Mouse (Mus musculus): Measurements from ENCODE around the gene Olfr1294. TPM values are rescaled to one million over a fixed set of nuclear protein-coding genes. Genes with fewer than 3 reads are reported as not detected.

Olfr1294 gene
- not detected in 2 replicates for polyA plus RNA-seq (2014; fragmentation: Nextera tagmentation; extraction: Ambion mirVana)

DNA sequence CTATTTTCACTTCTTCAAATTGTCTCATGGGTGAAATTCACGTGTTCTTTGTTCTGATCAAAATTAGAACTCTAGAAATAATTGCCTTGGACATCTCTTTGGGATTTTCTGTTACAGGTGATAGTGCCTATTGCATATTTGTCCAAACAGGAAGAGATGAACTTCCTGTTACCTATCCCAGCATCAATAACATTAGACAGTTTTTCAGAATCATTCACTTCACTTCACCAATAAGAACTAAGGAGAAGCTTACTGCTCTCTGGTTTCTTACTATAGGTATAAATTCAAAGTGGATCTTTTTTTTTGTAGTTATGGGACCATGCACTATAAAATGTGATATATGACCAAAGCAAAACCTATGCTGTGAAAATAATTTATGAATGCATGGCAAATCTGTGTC lies at the start of gene Olfr1294:
TSS of gene Olfr1294 (minus strand) at position 101 of the 400 bp plus-strand sequence.
- DNase-seq (ENCODE audit: low spot score) (no peak), ATAC-seq (replicated peaks; ENCODE audit: low FRiP score) (no peak)
- no peak within 1 kb of the TSS for H3K4me3 ChIP-seq (ENCODE audit: low read depth, low read length)
- H3K9ac ChIP-seq (ENCODE audit: low read length): no peak within 1 kb of the TSS
- WGBS: 58% methylated on average over 1 of the region's 1 CpGs
- H3K9me3 ChIP-seq (ENCODE audit: control insufficient read depth, low read length): no peaks in the 10 kb centered on the region
- no peaks in the 10 kb centered on the region for H3K4me1 ChIP-seq (replicated peaks; ENCODE audit: control insufficient read depth, insufficient read depth, low read length)
- no peak within 1 kb of the TSS for H3K27ac ChIP-seq (ENCODE audit: low read depth, low read length)
- H3K4me2 ChIP-seq (ENCODE audit: low read depth, low read length, severe bottlenecking): no peak within 1 kb of the TSS
- H3K36me3 ChIP-seq (ENCODE audit: control insufficient read depth, insufficient read depth, low read length): no peaks in the 10 kb centered on the region
- no peaks in the 10 kb centered on the region for H3K27me3 ChIP-seq (ENCODE audit: control insufficient read depth, insufficient read depth, low read length)

DNA sequence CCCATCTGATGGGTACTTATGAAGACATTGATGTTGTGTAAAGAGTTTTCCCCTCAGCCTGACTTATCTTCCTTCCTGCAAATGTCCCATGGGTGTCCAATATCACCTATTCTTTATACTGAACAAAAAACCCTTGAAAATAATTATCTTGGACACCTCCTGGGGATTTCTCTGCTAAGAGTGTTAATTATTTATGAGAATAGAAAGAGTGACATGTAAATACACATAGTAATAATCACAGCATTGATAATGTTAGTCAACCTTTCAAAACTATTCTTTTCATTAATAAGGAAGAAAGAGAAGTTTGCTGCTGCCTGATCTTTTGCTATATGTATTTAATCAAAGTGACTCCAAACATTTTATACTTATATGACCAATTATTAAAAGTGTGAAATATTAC lies 29.5 kb upstream of the Olfr1294 start, which contains the start of gene Olfr1295:
TSS of gene Olfr1295 (minus strand) at position 101 of the 400 bp plus-strand sequence.
- H3K9me3 ChIP-seq (ENCODE audit: control insufficient read depth, low read length): no peaks in the 10 kb centered on the region
- H3K4me1 ChIP-seq (replicated peaks; ENCODE audit: control insufficient read depth, insufficient read depth, low read length): no peaks in the 10 kb centered on the region
- no peak within 1 kb of the TSS for H3K9ac ChIP-seq (ENCODE audit: low read length)
- H3K4me2 ChIP-seq (ENCODE audit: low read depth, low read length, severe bottlenecking): no peak within 1 kb of the TSS
- H3K36me3 ChIP-seq (ENCODE audit: control insufficient read depth, insufficient read depth, low read length): no peaks in the 10 kb centered on the region
- no peak within 1 kb of the TSS for H3K27ac ChIP-seq (ENCODE audit: low read depth, low read length)
- H3K27me3 ChIP-seq (ENCODE audit: control insufficient read depth, insufficient read depth, low read length): no peaks in the 10 kb centered on the region
- ATAC-seq (replicated peaks; ENCODE audit: low FRiP score) (no peak), DNase-seq (ENCODE audit: low spot score) (no peak)
- H3K4me3 ChIP-seq (ENCODE audit: low read depth, low read length): no peak within 1 kb of the TSS

DNA sequence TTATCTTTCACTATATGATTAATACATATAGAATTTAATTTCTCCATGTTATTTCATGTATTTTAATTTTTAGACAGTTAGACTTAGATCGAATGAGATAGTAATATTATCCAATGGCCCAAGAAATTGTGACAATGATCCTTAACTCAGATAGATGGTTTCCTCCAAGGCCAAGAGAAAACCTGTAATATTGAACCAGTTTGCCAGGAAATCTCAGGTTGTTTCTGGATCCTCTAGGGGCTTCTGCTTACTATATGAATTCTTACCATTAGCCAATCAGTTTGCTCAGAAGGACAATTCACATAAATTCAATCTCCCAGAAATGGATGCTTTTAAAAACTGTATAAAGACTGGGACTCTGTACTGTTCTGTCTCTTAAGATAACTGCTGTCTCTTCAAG lies 15.2 kb downstream of the Olfr1294 start, which contains the start of gene Olfr1293-ps:
TSS of gene Olfr1293-ps (plus strand) at position 301 of the 400 bp plus-strand sequence.
- Histone ChIP-seq H3K27me3 (ENCODE audit: control insufficient read depth, insufficient read depth, low read length) (no peaks in the 10 kb centered on the region), H3K4me3 (ENCODE audit: low read depth, low read length) (no peak within 1 kb of the TSS), H3K4me2 (ENCODE audit: low read depth, low read length, severe bottlenecking) (no peak within 1 kb of the TSS), H3K9me3 (ENCODE audit: control insufficient read depth, low read length) (no peaks in the 10 kb centered on the region), H3K9ac (ENCODE audit: low read length) (no peak within 1 kb of the TSS), H3K4me1 (replicated peaks; ENCODE audit: control insufficient read depth, insufficient read depth, low read length) (no peaks in the 10 kb centered on the region), H3K27ac (ENCODE audit: low read depth, low read length) (no peak within 1 kb of the TSS), H3K36me3 (ENCODE audit: control insufficient read depth, insufficient read depth, low read length) (no peaks in the 10 kb centered on the region)
- ATAC-seq (replicated peaks; ENCODE audit: low FRiP score) (no peak), DNase-seq (ENCODE audit: low spot score) (no peak)
- 88% methylated on average over 1 of the region's 1 CpGs for WGBS

DNA sequence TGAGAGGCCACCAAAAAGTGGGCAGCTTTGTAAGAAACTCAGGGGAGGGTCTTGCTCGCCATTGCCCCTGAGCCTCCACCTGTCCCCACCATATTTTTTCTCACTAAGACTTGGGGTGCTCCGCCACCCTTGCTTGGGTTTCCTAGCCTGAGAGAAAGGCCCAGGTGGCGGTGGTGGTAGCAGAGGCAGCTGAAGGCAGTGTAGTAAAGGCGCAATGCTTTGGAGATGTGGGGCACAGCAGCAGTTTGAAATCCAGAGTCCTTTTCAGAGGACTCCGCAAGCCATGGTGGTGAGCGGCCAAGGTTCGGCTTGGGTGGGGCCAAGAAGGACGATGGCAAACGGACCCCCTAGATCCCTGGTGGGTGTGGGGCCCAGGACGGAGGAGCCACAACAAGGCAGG lies 22.6 kb downstream of the Olfr1294 start:
- no peaks in the 10 kb centered on the region for H3K9me3 ChIP-seq (ENCODE audit: control insufficient read depth, low read length)
- H3K36me3 ChIP-seq (ENCODE audit: control insufficient read depth, insufficient read depth, low read length): no peaks in the 10 kb centered on the region
- no peak overlapping the region for H3K4me3 ChIP-seq (ENCODE audit: low read depth, low read length)
- no peaks in the 10 kb centered on the region for H3K27me3 ChIP-seq (ENCODE audit: control insufficient read depth, insufficient read depth, low read length)
- no peak overlapping the region for H3K4me2 ChIP-seq (ENCODE audit: low read depth, low read length, severe bottlenecking)
- no peak overlapping the region for H3K9ac ChIP-seq (ENCODE audit: low read length)
- ATAC-seq (replicated peaks; ENCODE audit: low FRiP score): no peak
- 89% methylated on average over 10 of the region's 10 CpGs for WGBS
- no peak for DNase-seq (ENCODE audit: low spot score)
- no peaks in the 10 kb centered on the region for H3K4me1 ChIP-seq (replicated peaks; ENCODE audit: control insufficient read depth, insufficient read depth, low read length)
- no peak overlapping the region for H3K27ac ChIP-seq (ENCODE audit: low read depth, low read length)

DNA sequence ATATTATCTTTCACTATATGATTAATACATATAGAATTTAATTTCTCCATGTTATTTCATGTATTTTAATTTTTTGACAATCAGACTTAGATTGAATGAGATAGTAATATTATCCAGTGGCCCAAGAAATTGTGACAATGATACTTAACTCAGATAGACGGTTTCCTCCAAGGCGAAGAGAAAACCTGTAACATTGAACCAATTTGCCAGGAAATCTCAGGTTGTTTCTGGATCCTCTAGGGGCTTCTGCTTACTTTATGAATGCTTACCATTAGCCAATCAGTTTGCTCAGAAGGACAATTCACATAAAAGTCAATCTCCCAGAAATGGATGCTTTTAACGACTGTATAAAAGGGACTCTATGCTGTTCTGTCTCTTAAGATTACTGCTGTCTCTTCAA lies 43.2 kb downstream of the Olfr1294 start, which contains the start of gene Olfr1291-ps1:
TSS of gene Olfr1291-ps1 (plus strand) at position 301 of the 400 bp plus-strand sequence.
- no peak within 1 kb of the TSS for H3K27ac ChIP-seq (ENCODE audit: low read depth, low read length)
- no peak within 1 kb of the TSS for H3K9ac ChIP-seq (ENCODE audit: low read length)
- 91% methylated on average over 3 of the region's 3 CpGs for WGBS
- H3K36me3 ChIP-seq (ENCODE audit: control insufficient read depth, insufficient read depth, low read length): no peaks in the 10 kb centered on the region
- no peak within 1 kb of the TSS for H3K4me2 ChIP-seq (ENCODE audit: low read depth, low read length, severe bottlenecking)
- no peaks in the 10 kb centered on the region for H3K9me3 ChIP-seq (ENCODE audit: control insufficient read depth, low read length)
- no peaks in the 10 kb centered on the region for H3K27me3 ChIP-seq (ENCODE audit: control insufficient read depth, insufficient read depth, low read length)
- ATAC-seq (replicated peaks; ENCODE audit: low FRiP score) (no peak), DNase-seq (ENCODE audit: low spot score) (no peak)
- no peaks in the 10 kb centered on the region for H3K4me1 ChIP-seq (replicated peaks; ENCODE audit: control insufficient read depth, insufficient read depth, low read length)
- H3K4me3 ChIP-seq (ENCODE audit: low read depth, low read length): no peak within 1 kb of the TSS

DNA sequence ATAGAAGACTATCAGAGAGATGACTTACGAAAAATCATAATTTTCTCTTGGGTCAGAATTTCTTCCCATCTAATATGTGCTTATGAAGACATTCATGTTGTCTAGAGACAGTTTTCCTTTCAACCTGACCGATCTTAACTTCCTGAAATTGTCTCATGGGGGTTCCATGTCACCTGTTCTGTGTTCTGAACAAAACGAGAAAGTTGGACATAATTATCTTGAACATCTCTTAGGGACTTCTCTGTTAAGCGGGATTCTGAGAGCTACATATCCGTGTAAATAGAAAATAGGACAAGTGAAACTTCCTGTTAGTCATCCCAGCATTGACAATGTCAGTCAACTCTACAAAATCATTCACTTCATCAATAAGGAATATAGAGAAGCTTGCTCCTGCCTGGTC lies 46.4 kb downstream of the Olfr1294 start, which contains the start of gene Olfr1290:
TSS of gene Olfr1290 (minus strand) at position 101 of the 400 bp plus-strand sequence.
- ATAC-seq (replicated peaks; ENCODE audit: low FRiP score) (no peak), DNase-seq (ENCODE audit: low spot score) (no peak)
- Histone ChIP-seq H3K36me3 (ENCODE audit: control insufficient read depth, insufficient read depth, low read length) (no peaks in the 10 kb centered on the region), H3K9me3 (ENCODE audit: control insufficient read depth, low read length) (no peaks in the 10 kb centered on the region), H3K27me3 (ENCODE audit: control insufficient read depth, insufficient read depth, low read length) (no peaks in the 10 kb centered on the region), H3K4me1 (replicated peaks; ENCODE audit: control insufficient read depth, insufficient read depth, low read length) (no peaks in the 10 kb centered on the region), H3K4me2 (ENCODE audit: low read depth, low read length, severe bottlenecking) (no peak within 1 kb of the TSS), H3K9ac (ENCODE audit: low read length) (no peak within 1 kb of the TSS), H3K4me3 (ENCODE audit: low read depth, low read length) (no peak within 1 kb of the TSS), H3K27ac (ENCODE audit: low read depth, low read length) (no peak within 1 kb of the TSS)
- 78% methylated on average over 5 of the region's 5 CpGs for WGBS

Other genes with a start within 250 kb of the Olfr1294 start
- gene Olfr1279, start 239.7 kb downstream of the Olfr1294 start, polyA plus RNA-seq (2014; fragmentation: Nextera tagmentation; extraction: Ambion mirVana): not detected in 2 replicates
- not detected in 2 replicates for gene Olfr1280, start 226.3 kb downstream of the Olfr1294 start, polyA plus RNA-seq (2014; fragmentation: Nextera tagmentation; extraction: Ambion mirVana)
- not detected in 2 replicates for gene Olfr1281, start 213.8 kb downstream of the Olfr1294 start, polyA plus RNA-seq (2014; fragmentation: Nextera tagmentation; extraction: Ambion mirVana)
- gene Olfr1282, start 204.2 kb downstream of the Olfr1294 start, polyA plus RNA-seq (2014; fragmentation: Nextera tagmentation; extraction: Ambion mirVana): not detected in 2 replicates
- gene Olfr1283, start 173.5 kb downstream of the Olfr1294 start, polyA plus RNA-seq (2014; fragmentation: Nextera tagmentation; extraction: Ambion mirVana): not detected in 2 replicates
- not detected in 2 replicates for gene Olfr1284, start 164.8 kb downstream of the Olfr1294 start, polyA plus RNA-seq (2014; fragmentation: Nextera tagmentation; extraction: Ambion mirVana)
- gene Olfr1286, start 117.2 kb downstream of the Olfr1294 start, polyA plus RNA-seq (2014; fragmentation: Nextera tagmentation; extraction: Ambion mirVana): not detected in 2 replicates
- gene Olfr1287, start 91.1 kb downstream of the Olfr1294 start, polyA plus RNA-seq (2014; fragmentation: Nextera tagmentation; extraction: Ambion mirVana): not detected in 2 replicates
- gene Olfr1288, start 66.2 kb downstream of the Olfr1294 start, polyA plus RNA-seq (2014; fragmentation: Nextera tagmentation; extraction: Ambion mirVana): not detected in 2 replicates
- gene Olfr1289, start 59.5 kb downstream of the Olfr1294 start, polyA plus RNA-seq (2014; fragmentation: Nextera tagmentation; extraction: Ambion mirVana): not detected in 2 replicates
- not detected in 2 replicates for gene Olfr1290, start 46.5 kb downstream of the Olfr1294 start, polyA plus RNA-seq (2014; fragmentation: Nextera tagmentation; extraction: Ambion mirVana)
- not detected in 2 replicates for gene Olfr1291-ps1, start 43.1 kb downstream of the Olfr1294 start, polyA plus RNA-seq (2014; fragmentation: Nextera tagmentation; extraction: Ambion mirVana)
- not detected in 2 replicates for gene Olfr1293-ps, start 15.1 kb downstream of the Olfr1294 start, polyA plus RNA-seq (2014; fragmentation: Nextera tagmentation; extraction: Ambion mirVana)
- not detected in 2 replicates for gene Olfr1295, start 29.4 kb upstream of the Olfr1294 start, polyA plus RNA-seq (2014; fragmentation: Nextera tagmentation; extraction: Ambion mirVana)
- gene Olfr1297, start 86.2 kb upstream of the Olfr1294 start, polyA plus RNA-seq (2014; fragmentation: Nextera tagmentation; extraction: Ambion mirVana): not detected in 2 replicates
- gene Olfr1298, start 108.9 kb upstream of the Olfr1294 start, polyA plus RNA-seq (2014; fragmentation: Nextera tagmentation; extraction: Ambion mirVana): not detected in 2 replicates
- not detected in 2 replicates for gene Olfr1299, start 121.1 kb upstream of the Olfr1294 start, polyA plus RNA-seq (2014; fragmentation: Nextera tagmentation; extraction: Ambion mirVana)
- gene Olfr1301, start 210.7 kb upstream of the Olfr1294 start, polyA plus RNA-seq (2014; fragmentation: Nextera tagmentation; extraction: Ambion mirVana): not detected in 2 replicates
- gene Olfr1302, start 237.1 kb upstream of the Olfr1294 start, polyA plus RNA-seq (2014; fragmentation: Nextera tagmentation; extraction: Ambion mirVana): not detected in 2 replicates

All from forebrain, embryonic 11.5 days (tissue).